Mouse (Mus musculus) adrenal gland, adult 2 months (tissue): ENCODE measurements around the gene Plxnb1. TPM values are rescaled to one million over a fixed set of nuclear protein-coding genes. Genes with fewer than 3 reads are reported as not detected.
"Not testable (repeated sequence)": the region's sequence is repeated elsewhere in the genome, so short reads cannot be mapped to it uniquely, and the experiment has no call there.

Source experiments
- DNase-seq: peaks from one replicate; pipeline ENCODE4 v3.0.0; 2021
- polyA plus RNA-seq: library from polyadenylated mRNA; depleted of rRNA; stranded (reverse); fragments of >200 nt; gene quantifications from 2 replicates; pipeline ENCODE4 v1.2.3, GENCODE M21; 2012; rRNA removed
- total RNA-seq, 2 experiments: library from RNA; stranded (reverse); gene quantifications; 2 replicates each; pipeline ENCODE4 v1.2.3; 2021

Plxnb1 gene
- total and polyA plus RNA-seq, 3 experiments: 75.7 to 110 (median 82.0) TPM

GRCm38 (mm10) chr9:109130076-109130475 is 34.9 kb downstream of the Plxnb1 start:
- no peak for DNase-seq

GRCm38 (mm10) chr9:109140414-109140813 is 45.2 kb downstream of the Plxnb1 start:
- not testable (repeated sequence) for DNase-seq

GRCm38 (mm10) chr9:109161941-109162340 is 66.8 kb downstream of the Plxnb1 start, which contains the start of gene Fbxw21:
TSS of gene Fbxw21 (minus strand) at chr9:109162041.
- DNase-seq: no peak

GRCm38 (mm10) chr9:109167316-109167715 is 72.1 kb downstream of the Plxnb1 start:
- DNase-seq: no peak

Other genes with a start within 250 kb of the Plxnb1 start
- gene Slc26a6, start 242.1 kb upstream of the Plxnb1 start, total RNA-seq: 10 to 100 TPM; 10.1 to 11.7 TPM
- gene Slc26a6, start 242.1 kb upstream of the Plxnb1 start, polyA plus RNA-seq: 10.1 and 11.2 TPM in 2 replicates
- under 1 TPM in 1 of 2 experiments, not detected in 1; 0.61 TPM for gene Tmem89, start 180.8 kb upstream of the Plxnb1 start, total RNA-seq
- 0.15 TPM in 1 of 2 replicates, not detected in the other for gene Tmem89, start 180.8 kb upstream of the Plxnb1 start, polyA plus RNA-seq
- gene Uqcrc1, start 158.8 kb upstream of the Plxnb1 start, total RNA-seq: 100 to 1,000 TPM; 546 to 765 TPM
- 797 and 881 TPM in 2 replicates for gene Uqcrc1, start 158.8 kb upstream of the Plxnb1 start, polyA plus RNA-seq
- 1 to 10 TPM; 3.1 to 3.3 TPM for gene Col7a1, start 141.8 kb upstream of the Plxnb1 start, total RNA-seq
- 4.6 and 6.6 TPM in 2 replicates for gene Col7a1, start 141.8 kb upstream of the Plxnb1 start, polyA plus RNA-seq
- gene Ucn2, start 109.4 kb upstream of the Plxnb1 start, total RNA-seq: under 1 TPM in 1 of 2 experiments, not detected in 1; 0.58 TPM
- gene Ucn2, start 109.4 kb upstream of the Plxnb1 start, polyA plus RNA-seq: 0.47 and 0.50 TPM in 2 replicates
- gene Pfkfb4, start 103.6 kb upstream of the Plxnb1 start, total RNA-seq: 1 to 10 TPM; 5.5 to 8.7 TPM
- 10.6 and 14.1 TPM in 2 replicates for gene Pfkfb4, start 103.6 kb upstream of the Plxnb1 start, polyA plus RNA-seq
- gene Shisa5, start 56.8 kb upstream of the Plxnb1 start, total RNA-seq: 100 to 1,000 TPM; 143 to 167 TPM
- gene Shisa5, start 56.8 kb upstream of the Plxnb1 start, polyA plus RNA-seq: 586 and 732 TPM in 2 replicates
- 10 to 100 TPM; 19.5 to 28.2 TPM for gene Trex1, start 35.7 kb upstream of the Plxnb1 start, total RNA-seq
- 129 and 130 TPM in 2 replicates for gene Trex1, start 35.7 kb upstream of the Plxnb1 start, polyA plus RNA-seq
- 10 to 100 TPM; 12.5 to 17.5 TPM for gene Atrip, start 21.3 kb upstream of the Plxnb1 start, total RNA-seq
- gene Atrip, start 21.3 kb upstream of the Plxnb1 start, polyA plus RNA-seq: 22.3 and 25.3 TPM in 2 replicates
- gene Ccdc51, start 12.9 kb upstream of the Plxnb1 start, total RNA-seq: 10 to 100 TPM in 1 of 2 experiments, 1 to 10 TPM in 1; 9.2 to 18.9 TPM
- gene Ccdc51, start 12.9 kb upstream of the Plxnb1 start, polyA plus RNA-seq: 11.4 and 12.6 TPM in 2 replicates
- 100 to 1,000 TPM; 393 to 485 TPM for gene Tma7, start 12.8 kb upstream of the Plxnb1 start, total RNA-seq
- 6.9 and 9.6 TPM in 2 replicates for gene Tma7, start 12.8 kb upstream of the Plxnb1 start, polyA plus RNA-seq
- not detected for gene Fbxw21, start 66.7 kb downstream of the Plxnb1 start, total RNA-seq
- gene Fbxw21, start 66.7 kb downstream of the Plxnb1 start, polyA plus RNA-seq: not detected in 2 replicates
- gene Fbxw13, start 100.6 kb downstream of the Plxnb1 start, total RNA-seq: not detected
- gene Fbxw13, start 100.6 kb downstream of the Plxnb1 start, polyA plus RNA-seq: not detected in 2 replicates
- not detected for gene Fbxw20, start 139.4 kb downstream of the Plxnb1 start, total RNA-seq
- not detected in 2 replicates for gene Fbxw20, start 139.4 kb downstream of the Plxnb1 start, polyA plus RNA-seq
- gene Fbxw14, start 192.3 kb downstream of the Plxnb1 start, total RNA-seq: not detected
- gene Fbxw14, start 192.3 kb downstream of the Plxnb1 start, polyA plus RNA-seq: not detected in 2 replicates
- not detected for gene Fbxw28, start 244.3 kb downstream of the Plxnb1 start, total RNA-seq
- not detected in 2 replicates for gene Fbxw28, start 244.3 kb downstream of the Plxnb1 start, polyA plus RNA-seq